ENCODE assay signal across 27 mouse cellular contexts in the genomic region with DNA sequence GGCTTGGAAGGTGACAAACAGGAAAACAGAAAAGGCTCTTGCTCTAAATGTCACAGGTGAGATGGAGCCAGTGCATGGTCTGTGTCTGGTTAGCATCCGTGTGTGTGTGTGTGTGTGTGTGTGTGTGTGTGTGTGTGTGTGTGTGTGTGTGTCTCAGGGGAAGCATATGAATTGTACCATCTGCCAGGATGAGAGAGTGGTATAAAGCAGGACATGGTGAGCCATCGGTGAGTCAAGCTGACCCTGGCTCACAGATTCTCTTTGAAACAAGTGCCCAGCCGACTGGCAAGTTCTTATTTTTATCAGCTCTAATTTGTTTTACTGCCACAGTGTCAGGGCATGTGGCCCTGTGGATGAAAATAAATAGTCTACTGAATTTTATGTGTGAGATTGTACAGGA.
A peak's percentile ranks its signal among the peaks of the same experiment; 100 is the strongest.
DNase-seq lines count a peak whose midpoint lies in the region; TF ChIP-seq lines count a peak whose summit lies in the region.
"Had no signal": no experiment of that assay in that cellular context is flagged by ENCODE, and none has a peak within 500 bp of the region (broad histone marks: within the 10 kb centered on the region; RNA-seq: fewer than 3 reads in every experiment).

No protein-coding gene starts in this region.

- no peak for TF ChIP-seq CTCF in C2C12 (IDR thresholded peaks at IDR 0.05; ENCODE audit: control insufficient read depth, insufficient read depth, insufficient read length)
- TF ChIP-seq CTCF in brain, embryonic 14.5 days (IDR thresholded peaks at IDR 0.05; ENCODE audit: borderline replicate concordance, extremely low read depth, insufficient read depth, insufficient read length) = no peak

- no peak for TF ChIP-seq POLR2A in brain, embryonic 14.5 days (IDR thresholded peaks at IDR 0.05; ENCODE audit: borderline replicate concordance, extremely low read depth, insufficient read depth, insufficient read length, poor library complexity, severe bottlenecking)

- no peaks in the 10 kb centered on the region for H3K27me3 ChIP-seq in C2C12 (ENCODE audit: control insufficient read depth, insufficient read depth, insufficient read length)
- H3K27me3 ChIP-seq: CH12.LX; limb, embryonic 15.5 days; liver, embryonic 13.5 days; megakaryocyte, embryonic 14.5 days; midbrain, embryonic 13.5 days had no signal

- H3K79me3 ChIP-seq in C2C12 (ENCODE audit: low read depth) = no peaks in the 10 kb centered on the region

- H3K36me3 ChIP-seq in C2C12 (ENCODE audit: control insufficient read depth, insufficient read depth) = no peaks in the 10 kb centered on the region
- H3K36me3 ChIP-seq: limb, embryonic 10.5 days; limb, embryonic 15.5 days; liver, embryonic 13.5 days; midbrain, embryonic 13.5 days had no signal

- H3K79me2 ChIP-seq in C2C12 (ENCODE audit: control insufficient read depth, insufficient read depth) = no peaks in the 10 kb centered on the region

- H3K4me3 ChIP-seq in C2C12 (ENCODE audit: insufficient read depth, poor library complexity, severe bottlenecking) = no peak overlapping the region
- H3K4me3 ChIP-seq: erythroblast, embryonic 14.5 days; limb, embryonic 10.5 days; limb, embryonic 15.5 days; liver, embryonic 13.5 days; megakaryocyte, embryonic 14.5 days; midbrain, embryonic 13.5 days had no signal

- peak; percentile 49 to 59 for DNase-seq in cerebellum, postnatal 14 days
- no peak for DNase-seq in cerebellum, adult 8-10 months
- peak; percentile 45 for DNase-seq in adrenal gland, postnatal 10 days
- peak; percentile 31 for DNase-seq in brain, embryonic 14.5 days (ENCODE audit: low read depth)
- no peak for DNase-seq in frontal cortex, postnatal 14 days (ENCODE audit: low spot score in 2 of 2)
- DNase-seq in frontal cortex, postnatal 36 days (ENCODE audit: low spot score in 2 of 2) = no peak
- DNase-seq: B cell, adult 2 months; cerebellum, adult 9-11 months; gastrocnemius, postnatal 14 days; heart, postnatal 36 days; kidney, adult 9 months; kidney, postnatal 10 days; layer of hippocampus, adult 9-11 months; liver, embryonic 13.5 days; lung, adult 18-20 months; lung, postnatal 4 days; right cerebral cortex, adult 18-20 months; spleen, adult 18-20 months; thymus, adult 18-20 months; thymus, postnatal 36 days had no signal

- no peak overlapping the region for H3ac ChIP-seq in C2C12 (ENCODE audit: control insufficient read depth, insufficient read length, low read depth)

TF ChIP-seq in C2C12, 6 proteins besides CTCF, POLR2A, EP300 and RAD21:
- TF ChIP-seq MYOG (IDR thresholded peaks at IDR 0.05; ENCODE audit: control insufficient read depth, extremely low read depth, insufficient read length) (no peak), CEBPB (IDR thresholded peaks at IDR 0.05; ENCODE audit: low read depth) (no peak), MYOD1 (IDR thresholded peaks at IDR 0.05; ENCODE audit: control insufficient read depth, insufficient read length, low read depth) (peak; percentile 15)

Comparison
In these comparisons a context has a peak if more than half of its experiments do, and no peak if none do; other contexts are left out.
1. DNase-seq: peak in cerebellum, postnatal 14 days (2 of 2), adrenal gland, postnatal 10 days (single experiment) and brain, embryonic 14.5 days (single experiment); none in cerebellum, adult 8-10 months (single experiment), frontal cortex, postnatal 14 days (0 of 2) and frontal cortex, postnatal 36 days (0 of 2).